Mouse (Mus musculus) limb, embryonic 12.5 days (tissue): ENCODE measurements at regions not wholly inside any gene's neighbourhood (a gene's known extent, or its start where the extent isn't known, plus 50 kb on each side); places are given as distances from the start of the nearest gene placed in this dataset.

Experiments
- ATAC-seq: fragments of 200-750 bp; cut with Nextera tagmentation; 2 replicates; pipeline ENCODE4 v1.8.0; 2017; ENCODE audit warnings: low read depth, moderate TSS enrichment; ENCODE audit not compliant: insufficient number of reproducible peaks, insufficient read depth, low FRiP score, low TSS enrichment
- H3K27ac ChIP-seq: fragments of 300-500 bp; sonication (generic); 2 replicates; pipeline ENCODE4 v1.5.1; 2016; ENCODE audit warnings: mild to moderate bottlenecking, moderate library complexity
- H3K27me3 ChIP-seq: fragments of 300-500 bp; sonication (generic); 2 replicates; pipeline ENCODE4 v1.6.1; 2016; ENCODE audit warnings: mild to moderate bottlenecking, moderate library complexity
- H3K36me3 ChIP-seq: fragments of 300-500 bp; sonication (generic); 2 replicates; pipeline ENCODE4 v1.6.1; 2016; ENCODE audit warnings: mild to moderate bottlenecking, moderate library complexity
- H3K4me1 ChIP-seq: fragments of 300-500 bp; sonication (generic); replicated peaks from 2 replicates; pipeline ENCODE4 v1.6.1; 2016
- H3K4me2 ChIP-seq: fragments of 300-500 bp; sonication (generic); 2 replicates; pipeline ENCODE4 v1.6.1; 2016; ENCODE audit warnings: mild to moderate bottlenecking, moderate library complexity
- H3K4me3 ChIP-seq: fragments of 300-500 bp; sonication (generic); replicated peaks from 2 replicates; pipeline ENCODE4 v1.5.1; 2016; ENCODE audit warnings: mild to moderate bottlenecking
- H3K9ac ChIP-seq: fragments of 300-500 bp; sonication (generic); replicated peaks from 2 replicates; pipeline ENCODE4 v1.6.1; 2016; ENCODE audit warnings: mild to moderate bottlenecking, moderate library complexity
- H3K9me3 ChIP-seq: fragments of 300-500 bp; sonication (generic); 2 replicates; pipeline ENCODE4 v1.6.1; 2016; ENCODE audit warnings: mild to moderate bottlenecking, moderate library complexity
- WGBS: fragments of 180-500 bp; shearing (Covaris S2); methylation state at CpG from one replicate; pipeline ENCODE4 v1.1.7; 2016; 5-methylcytosine and 5-hydroxymethylcytosine counted together

- Histone ChIP-seq H3K4me3 (no peak overlapping the region), H3K9ac (no peak overlapping the region), H3K4me1 (peaks cover 23% of the 10 kb centered on the region), H3K36me3 (no peaks in the 10 kb centered on the region), H3K9me3 (peaks cover 8% of the 10 kb centered on the region; the same call in 1 of the 2 replicates), H3K27me3 (0 out of 2 replicates have a peak, but pooled peaks cover 7% of the 10 kb centered on the region), H3K27ac (peak overlapping the region; percentile 23; the same call in 1 of the 2 replicates), H3K4me2 (no peak overlapping the region)
- no peak; the same call in 1 of the 2 replicates for ATAC-seq
- WGBS, result 56% methylated on average over 17 of the region's 17 CpGs
Observed at GRCm38 (mm10) chr12:112349676-112350318, 139.5 kb upstream of the A530016L24Rik start.

GRCm38 (mm10) chr12:112350733-112351132 is 138.5 kb upstream of the A530016L24Rik start:
- 22% methylated on average over 9 of the region's 9 CpGs for WGBS

GRCm38 (mm10) chr12:112363349-112363748 is 125.9 kb upstream of the A530016L24Rik start:
- Histone ChIP-seq H3K36me3 (no peaks in the 10 kb centered on the region), H3K9me3 (peaks cover 13% of the 10 kb centered on the region; the same call in 1 of the 2 replicates), H3K27ac (peak overlapping the region; percentile 47; the same call in 1 of the 2 replicates), H3K4me3 (no peak overlapping the region), H3K4me2 (no peak overlapping the region), H3K9ac (no peak overlapping the region), H3K4me1 (peaks cover 16% of the 10 kb centered on the region), H3K27me3 (peaks cover 2% of the 10 kb centered on the region; the same call in 1 of the 2 replicates)
- no peak for ATAC-seq
- 28% methylated on average over 3 of the region's 3 CpGs for WGBS

More at GRCm38 (mm10) chr12:112350733-112351132, 138.5 kb upstream of the A530016L24Rik start:
- H3K4me2 ChIP-seq, result no peak overlapping the region
- no peak overlapping the region for H3K4me3 ChIP-seq
- H3K27ac ChIP-seq, result no peak overlapping the region
- 0 out of 2 replicates have a peak, but pooled peaks cover 7% of the 10 kb centered on the region for H3K27me3 ChIP-seq
- peaks cover 20% of the 10 kb centered on the region for H3K4me1 ChIP-seq
- H3K9ac ChIP-seq, result 0 out of 2 replicates have a peak overlapping the region, but pooled peaks have one; percentile 23
- H3K9me3 ChIP-seq, result peaks cover 8% of the 10 kb centered on the region; the same call in 1 of the 2 replicates
- no peak for ATAC-seq
- H3K36me3 ChIP-seq, result no peaks in the 10 kb centered on the region

- no peak overlapping the region for H3K9ac ChIP-seq
- H3K4me2 ChIP-seq, result no peak overlapping the region
- ATAC-seq, result no peak
- H3K36me3 ChIP-seq, result no peaks in the 10 kb centered on the region
- no peak overlapping the region for H3K4me3 ChIP-seq
- peaks cover 39% of the 10 kb centered on the region for H3K4me1 ChIP-seq
- peaks cover 5% of the 10 kb centered on the region; the same call in 1 of the 2 replicates for H3K27me3 ChIP-seq
- 83% methylated on average over 4 of the region's 4 CpGs for WGBS
- H3K27ac ChIP-seq, result no peak overlapping the region
- peaks cover 13% of the 10 kb centered on the region; the same call in 1 of the 2 replicates for H3K9me3 ChIP-seq
Observed at GRCm38 (mm10) chr12:112367221-112367620, 122.0 kb upstream of the A530016L24Rik start.

GRCm38 (mm10) chr12:112368112-112368511 is 121.1 kb upstream of the A530016L24Rik start:
- Histone ChIP-seq H3K27ac (no peak overlapping the region), H3K36me3 (no peaks in the 10 kb centered on the region), H3K27me3 (peaks cover 11% of the 10 kb centered on the region; the same call in 1 of the 2 replicates), H3K9me3 (peaks cover 13% of the 10 kb centered on the region; the same call in 1 of the 2 replicates), H3K4me2 (no peak overlapping the region), H3K4me1 (peaks cover 39% of the 10 kb centered on the region), H3K9ac (no peak overlapping the region), H3K4me3 (no peak overlapping the region)
- WGBS, result 88% methylated on average over 6 of the region's 6 CpGs
- ATAC-seq, result no peak

- H3K4me2 ChIP-seq, result no peak overlapping the region
- WGBS, result 53% methylated on average over 15 of the region's 15 CpGs
- H3K9me3 ChIP-seq, result peaks cover 10% of the 10 kb centered on the region; the same call in 1 of the 2 replicates
- peaks cover 15% of the 10 kb centered on the region; the same call in 1 of the 2 replicates for H3K27me3 ChIP-seq
- no peaks in the 10 kb centered on the region for H3K36me3 ChIP-seq
- no peak for ATAC-seq
- no peak overlapping the region for H3K9ac ChIP-seq
- no peak overlapping the region for H3K4me3 ChIP-seq
- H3K4me1 ChIP-seq, result peaks cover 34% of the 10 kb centered on the region
- no peak overlapping the region for H3K27ac ChIP-seq
Observed at GRCm38 (mm10) chr12:112369581-112370371, 119.5 kb upstream of the A530016L24Rik start.

DNA sequence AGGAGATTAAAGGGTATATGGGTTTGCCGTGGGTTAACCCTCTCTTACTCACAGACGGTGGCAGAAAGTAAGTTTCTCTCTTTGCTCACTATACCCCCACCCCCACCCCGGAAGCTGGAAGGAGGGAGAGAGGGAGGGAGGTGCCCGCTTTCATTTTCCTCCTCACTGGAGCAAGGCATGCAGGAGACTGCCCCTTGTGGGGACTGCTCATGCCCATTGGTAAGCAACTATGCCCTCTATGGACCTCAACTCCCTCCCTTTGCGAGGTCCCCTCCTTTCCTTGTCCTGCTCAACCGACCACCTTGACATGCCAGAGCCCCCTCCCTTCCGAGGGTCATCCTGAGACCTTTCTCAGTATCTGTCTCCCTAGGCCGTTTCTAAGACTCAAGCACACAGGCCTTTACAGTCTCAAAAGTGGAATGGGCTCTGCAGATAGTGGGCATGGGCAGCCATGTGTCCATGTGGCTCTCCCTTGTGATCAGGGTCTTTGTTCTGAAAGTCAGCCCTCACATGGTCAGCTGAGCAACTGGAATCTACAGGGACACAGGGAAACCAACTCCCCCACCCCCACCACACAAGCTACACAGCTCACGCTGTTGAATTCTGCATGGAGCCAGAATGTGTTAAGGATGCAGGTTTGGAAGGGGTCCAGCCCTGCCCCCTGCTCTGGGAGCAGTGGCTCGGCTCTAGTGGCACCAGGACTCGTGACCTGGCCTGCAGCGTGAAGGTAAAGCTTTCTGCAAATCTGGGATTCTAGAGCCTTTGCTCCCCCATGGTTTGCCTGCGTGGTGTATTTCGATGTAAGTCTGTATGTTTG is 116.8 kb upstream of the A530016L24Rik start:
- WGBS, result 71% methylated on average over 14 of the region's 14 CpGs
- Histone ChIP-seq H3K4me2 (no peak overlapping the region), H3K9ac (no peak overlapping the region), H3K9me3 (no peaks in the 10 kb centered on the region), H3K27ac (no peak overlapping the region), H3K36me3 (no peaks in the 10 kb centered on the region), H3K4me3 (no peak overlapping the region), H3K27me3 (peaks cover 21% of the 10 kb centered on the region; the same call in 1 of the 2 replicates), H3K4me1 (peaks cover 43% of the 10 kb centered on the region)
- no peak for ATAC-seq

DNA sequence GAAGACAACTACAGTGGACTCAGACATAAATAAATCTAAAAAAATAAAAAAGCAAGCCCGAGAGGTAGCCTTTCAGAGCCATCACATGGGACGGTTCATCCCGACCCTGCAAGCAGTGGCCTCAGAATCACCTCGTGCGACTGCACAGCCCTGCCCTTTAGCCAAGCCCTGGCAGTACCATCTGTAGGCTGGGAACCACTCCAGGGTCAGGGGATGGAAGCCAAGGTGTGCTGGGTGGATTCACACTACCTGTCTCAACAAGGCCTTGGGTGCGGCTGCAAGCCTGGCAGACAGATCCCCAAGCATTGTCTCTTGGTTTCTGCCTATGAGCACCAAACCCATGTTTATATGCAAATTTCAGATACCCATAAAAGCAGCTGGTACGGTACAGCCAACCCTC is 115.3 kb upstream of the A530016L24Rik start:
- H3K27ac ChIP-seq, result no peak overlapping the region
- H3K4me3 ChIP-seq, result no peak overlapping the region
- H3K9me3 ChIP-seq, result no peaks in the 10 kb centered on the region
- ATAC-seq, result no peak
- peaks cover 43% of the 10 kb centered on the region for H3K4me1 ChIP-seq
- peaks cover 17% of the 10 kb centered on the region for H3K27me3 ChIP-seq
- H3K36me3 ChIP-seq, result no peaks in the 10 kb centered on the region
- WGBS, result 88% methylated on average over 7 of the region's 7 CpGs
- no peak overlapping the region for H3K9ac ChIP-seq
- H3K4me2 ChIP-seq, result no peak overlapping the region

- Histone ChIP-seq H3K36me3 (no peaks in the 10 kb centered on the region), H3K4me1 (peaks cover 26% of the 10 kb centered on the region), H3K9ac (no peak overlapping the region), H3K9me3 (no peaks in the 10 kb centered on the region), H3K27ac (no peak overlapping the region), H3K4me3 (no peak overlapping the region), H3K27me3 (peaks cover 17% of the 10 kb centered on the region), H3K4me2 (no peak overlapping the region)
- ATAC-seq, result no peak
- 78% methylated on average over 5 of the region's 5 CpGs for WGBS
Observed at GRCm38 (mm10) chr12:112376236-112376635, 113.0 kb upstream of the A530016L24Rik start.

- Histone ChIP-seq H3K4me3 (no peak overlapping the region), H3K4me2 (no peak overlapping the region), H3K9me3 (no peaks in the 10 kb centered on the region), H3K27me3 (peaks cover 17% of the 10 kb centered on the region), H3K36me3 (no peaks in the 10 kb centered on the region), H3K27ac (no peak overlapping the region), H3K9ac (no peak overlapping the region), H3K4me1 (peaks cover 21% of the 10 kb centered on the region)
- 85% methylated on average over 8 of the region's 8 CpGs for WGBS
- ATAC-seq, result no peak
Observed at GRCm38 (mm10) chr12:112376701-112377100, 112.5 kb upstream of the A530016L24Rik start.
